Mouse (Mus musculus): ENCODE measurements around the gene Stx6.
A peak's percentile ranks its signal among the peaks of the same experiment; 100 is the strongest.
"Not testable (repeated sequence)": the region's sequence is repeated elsewhere in the genome, so short reads cannot be mapped to it uniquely, and the experiment has no call there.

Stx6 gene

GRCm38 (mm10) chr1:155169935-155170334, 11.4 kb downstream of the Stx6 start:
- DNase-seq: no peak

- DNase-seq: no peak
Observed at GRCm38 (mm10) chr1:155172895-155173643, 14.6 kb downstream of the Stx6 start.

- not testable (repeated sequence) for DNase-seq
Observed at GRCm38 (mm10) chr1:155173644-155174016, 15.1 kb downstream of the Stx6 start.

- peak in 1 of 2 experiments; percentile 38 for DNase-seq
Observed at GRCm38 (mm10) chr1:155174424-155174823, 15.9 kb downstream of the Stx6 start.

- no peak for DNase-seq
Observed at GRCm38 (mm10) chr1:155178192-155178924, 19.8 kb downstream of the Stx6 start.

GRCm38 (mm10) chr1:155184191-155184590, 25.7 kb downstream of the Stx6 start:
- no peak for DNase-seq

GRCm38 (mm10) chr1:155188656-155189055, 30.1 kb downstream of the Stx6 start:
- no peak for DNase-seq

- no peak for DNase-seq
Observed at GRCm38 (mm10) chr1:155191219-155191618, 32.7 kb downstream of the Stx6 start.

- DNase-seq: no peak
Observed at GRCm38 (mm10) chr1:155191671-155192070, 33.2 kb downstream of the Stx6 start.

GRCm38 (mm10) chr1:155192805-155193368, 34.4 kb downstream of the Stx6 start:
- DNase-seq: no peak

GRCm38 (mm10) chr1:155196691-155197090, 38.2 kb downstream of the Stx6 start:
- DNase-seq: no peak

- no peak for DNase-seq
Observed at GRCm38 (mm10) chr1:155199522-155199921, 41.0 kb downstream of the Stx6 start.

- DNase-seq: no peak
Observed at GRCm38 (mm10) chr1:155200967-155201366, 42.5 kb downstream of the Stx6 start.

- DNase-seq: peak in 1 of 2 experiments; percentile 56
Observed at GRCm38 (mm10) chr1:155201373-155201879, 42.9 kb downstream of the Stx6 start.

- no peak for DNase-seq
Observed at GRCm38 (mm10) chr1:155201914-155202313, 43.4 kb downstream of the Stx6 start.

GRCm38 (mm10) chr1:155202472-155202871, 44.0 kb downstream of the Stx6 start:
- no peak for DNase-seq

GRCm38 (mm10) chr1:155203101-155203500, 44.6 kb downstream of the Stx6 start:
- DNase-seq: no peak

GRCm38 (mm10) chr1:155203954-155204353, 45.4 kb downstream of the Stx6 start:
- DNase-seq: no peak

GRCm38 (mm10) chr1:155204560-155205162, 46.1 kb downstream of the Stx6 start:
- DNase-seq: no peak

- DNase-seq: no peak
Observed at GRCm38 (mm10) chr1:155205311-155205710, 46.8 kb downstream of the Stx6 start.

- no peak for DNase-seq
Observed at GRCm38 (mm10) chr1:155205822-155206660, 47.5 kb downstream of the Stx6 start.

- no peak for DNase-seq
Observed at GRCm38 (mm10) chr1:155207859-155208258, 49.3 kb downstream of the Stx6 start.
